Mouse (Mus musculus) lung, postnatal 36 days (tissue): ENCODE measurements around the gene Stx5a.

Experiments used
- DNase-seq: peaks from one replicate; pipeline ENCODE4 v3.0.0; 2022; ENCODE audit warnings: mixed read lengths

Gene Stx5a

DNA sequence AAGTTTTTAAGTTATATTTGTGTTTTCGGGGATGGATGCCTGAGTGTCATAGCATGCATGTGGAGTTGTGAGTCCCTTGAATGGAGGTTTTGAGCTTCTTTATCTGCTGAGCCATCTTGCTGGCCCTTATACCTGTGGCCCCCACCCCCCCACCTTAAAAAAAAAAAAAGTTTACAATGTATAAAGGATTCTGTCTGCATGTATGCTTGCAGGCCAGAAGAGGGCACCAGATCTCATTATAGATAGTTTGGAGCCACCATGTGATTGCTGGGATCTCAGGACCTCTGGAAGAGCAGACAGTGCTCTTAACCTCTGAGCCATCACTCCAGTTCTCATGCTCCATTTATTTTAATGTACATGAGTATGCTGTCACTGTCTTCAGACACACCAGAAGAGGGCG lies 6.2 kb downstream of the Stx5a start:
- no peak for DNase-seq

DNA sequence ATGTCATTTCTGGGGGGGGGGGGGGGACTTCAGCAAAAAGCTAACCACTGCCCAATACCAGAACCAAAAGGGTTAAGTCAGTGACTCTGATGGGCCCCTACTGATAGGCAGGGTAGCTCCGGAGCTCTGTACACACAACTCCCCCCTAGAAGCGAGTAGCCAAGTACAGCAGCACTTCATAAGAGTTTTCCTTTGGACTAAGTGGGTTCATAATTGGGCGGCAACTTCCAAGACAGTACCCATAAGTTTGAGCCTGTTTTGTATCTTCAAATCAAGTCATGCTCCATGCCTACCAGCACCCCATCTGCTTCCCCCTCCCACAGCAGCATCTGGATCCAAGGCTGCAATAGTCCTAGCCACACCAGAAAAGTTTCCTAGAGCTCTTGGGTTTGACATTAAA lies 14.4 kb downstream of the Stx5a start:
- DNase-seq = no peak

- DNase-seq = peak; percentile 93
Observed at GRCm38 (mm10) chr19:8756635-8757387, 15.6 kb downstream of the Stx5a start, which contains the start of gene Nxf1. Gene Nxf1, plus strand, starts transcription at chr19:8757073.

- no peak for DNase-seq
Observed at GRCm38 (mm10) chr19:8757471-8757998, 16.3 kb downstream of the Stx5a start.

- no peak for DNase-seq
Observed at GRCm38 (mm10) chr19:8758899-8759298, 17.7 kb downstream of the Stx5a start.

GRCm38 (mm10) chr19:8760757-8761156 lies 19.5 kb downstream of the Stx5a start:
- DNase-seq = peak; percentile 14

- no peak for DNase-seq
Observed at GRCm38 (mm10) chr19:8763276-8763675, 22.1 kb downstream of the Stx5a start.

DNA sequence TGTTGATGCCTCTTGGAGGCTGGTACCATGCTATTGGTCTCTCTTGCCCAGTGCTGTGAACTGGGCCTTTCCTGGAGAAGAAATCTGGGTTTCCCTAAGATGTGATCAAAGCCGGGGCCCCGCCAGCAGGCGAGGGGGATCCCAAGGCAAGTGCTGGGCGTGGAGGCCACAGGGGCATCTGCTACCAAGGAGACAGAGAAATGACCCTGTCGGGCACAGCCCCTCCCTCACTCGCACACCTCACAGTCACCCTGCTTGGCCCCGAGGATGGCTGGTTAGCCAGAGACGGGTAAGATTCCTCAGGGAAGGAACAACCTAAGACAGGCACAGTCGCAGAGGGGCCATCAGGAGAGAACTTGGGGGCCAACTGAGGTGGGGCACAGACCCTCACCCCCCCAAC lies 24.3 kb downstream of the Stx5a start:
- no peak for DNase-seq

GRCm38 (mm10) chr19:8770567-8771270 lies 29.5 kb downstream of the Stx5a start, which contains the start of gene Tmem223:
Gene Tmem223, plus strand, starts transcription at chr19:8770996.
- DNase-seq = peak; percentile 87

GRCm38 (mm10) chr19:8772996-8773395 lies 31.8 kb downstream of the Stx5a start:
- no peak for DNase-seq

GRCm38 (mm10) chr19:8773409-8773808 lies 32.2 kb downstream of the Stx5a start:
- DNase-seq = no peak

DNA sequence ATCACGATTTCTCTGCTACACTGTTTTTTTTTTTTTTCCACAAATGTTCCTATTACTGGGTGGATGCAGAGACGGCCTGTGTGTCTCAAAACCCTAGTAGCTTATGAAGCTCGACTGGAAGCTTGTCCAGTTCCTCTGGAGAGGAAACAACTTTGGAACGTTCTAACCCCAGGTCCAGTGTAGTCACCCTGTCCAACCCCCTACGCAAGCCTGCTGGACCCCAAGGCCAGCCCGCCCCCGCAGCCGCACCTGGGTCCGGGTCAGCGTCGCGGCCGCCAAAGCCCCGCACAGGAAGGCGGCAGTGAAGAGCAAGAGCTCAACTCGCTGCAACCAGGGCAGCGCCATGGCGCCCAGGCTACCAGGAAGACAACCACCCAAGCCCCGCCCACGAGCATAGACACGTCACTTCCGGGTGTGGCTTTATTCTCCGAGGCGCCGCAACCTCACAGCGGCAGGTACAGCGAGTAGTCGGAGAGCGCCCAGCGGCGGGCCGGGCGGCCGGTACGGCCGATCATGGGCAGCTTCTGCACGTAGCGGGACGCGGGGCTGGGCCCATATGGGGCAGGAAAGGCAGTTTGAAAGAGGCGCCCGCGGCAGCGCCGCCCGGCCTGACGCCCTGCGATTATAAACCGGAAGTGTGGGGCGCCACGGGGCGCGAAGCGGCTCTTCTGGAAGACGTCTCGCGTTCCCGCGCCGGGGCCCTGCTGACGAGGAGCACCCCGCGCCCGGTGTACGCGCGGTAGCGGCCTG lies 33.0 kb downstream of the Stx5a start, which contains the start of gene Tmem179b:
Gene Tmem179b (minus strand): TSS at position 382 of the 750 bp plus-strand sequence.
- DNase-seq = peak; percentile 97

- no peak for DNase-seq
Observed at GRCm38 (mm10) chr19:8774951-8775421, 33.8 kb downstream of the Stx5a start.

DNA sequence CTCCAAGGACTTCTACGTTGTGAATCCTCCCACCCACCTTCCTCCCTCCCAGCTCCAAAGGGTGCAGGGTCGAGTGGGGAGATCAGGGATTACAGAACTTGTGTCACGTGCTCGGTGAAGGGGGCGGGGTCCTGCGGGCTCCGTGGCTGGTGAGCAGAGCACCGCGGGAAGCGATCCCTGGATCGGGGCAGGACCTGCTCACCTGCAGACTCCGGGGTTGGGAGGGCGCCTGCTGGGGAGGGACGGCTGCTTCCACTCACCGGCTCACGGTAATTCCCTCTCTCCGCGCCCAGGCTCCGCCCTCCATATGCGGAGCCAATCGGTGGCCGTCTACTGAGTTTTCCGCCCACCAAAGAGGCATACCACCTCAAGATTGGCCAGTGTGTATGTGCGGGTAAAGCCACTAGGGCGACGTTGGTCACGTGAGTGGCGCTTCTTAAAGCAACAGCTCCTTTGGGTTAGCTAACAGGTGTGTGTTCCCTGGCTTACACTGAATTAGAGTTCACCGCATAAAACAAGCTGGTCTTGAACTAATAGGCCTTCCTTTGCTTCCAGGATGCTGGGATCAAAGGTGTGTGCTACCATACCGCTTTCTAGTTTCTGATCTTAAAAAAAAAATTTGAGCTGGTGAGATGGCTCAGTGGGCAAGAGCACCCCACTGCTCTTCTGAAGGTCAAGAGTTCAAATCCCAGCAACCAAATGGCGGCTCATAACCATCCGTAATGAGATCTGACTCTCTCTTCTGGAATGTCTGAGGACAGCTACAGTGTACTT lies 45.0 kb downstream of the Stx5a start, which contains the start of gene Taf6l:
Gene Taf6l (minus strand): TSS at position 410 of the 774 bp plus-strand sequence.
- peak; percentile 99 for DNase-seq

DNA sequence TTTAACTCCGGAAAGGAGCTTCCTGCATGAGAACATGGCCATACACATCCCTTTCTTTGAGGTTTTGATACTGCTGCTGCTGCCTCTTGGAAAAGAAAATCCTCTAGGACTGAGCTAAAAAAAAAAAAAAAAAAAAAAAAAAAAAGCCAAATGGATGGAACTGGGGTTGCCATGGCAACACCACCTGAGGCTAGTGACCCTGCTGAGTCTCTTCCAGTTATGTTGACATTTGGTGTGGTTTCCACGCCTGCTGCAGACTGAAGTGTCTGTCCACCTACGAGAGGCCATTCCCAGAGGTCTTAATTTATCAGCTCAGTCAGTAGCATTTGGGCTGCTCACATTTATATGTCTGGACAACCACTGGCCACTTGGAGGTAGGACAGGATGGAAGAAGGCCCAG lies 47.3 kb downstream of the Stx5a start:
- DNase-seq = no peak

DNA sequence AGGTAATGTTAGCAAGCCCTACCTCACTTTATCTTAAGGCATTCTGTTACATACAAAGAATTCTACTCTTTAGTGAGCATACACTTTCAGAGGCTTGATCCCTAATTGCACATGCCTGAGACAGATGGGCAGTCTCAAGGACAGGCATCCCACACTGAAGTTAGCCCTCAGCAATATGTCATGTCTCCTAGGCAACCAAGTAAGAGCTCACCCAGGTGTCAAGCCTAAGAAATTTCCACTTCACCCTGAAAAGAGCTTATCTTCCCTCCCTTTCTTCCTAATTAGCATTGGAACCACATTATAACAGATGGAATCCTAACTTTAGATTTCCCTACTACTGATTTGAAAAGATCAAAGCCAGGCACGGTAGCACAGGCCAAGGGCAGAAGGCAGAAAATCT lies 48.0 kb downstream of the Stx5a start:
- DNase-seq = no peak

GRCm38 (mm10) chr19:8790171-8790570 lies 49.0 kb downstream of the Stx5a start:
- no peak for DNase-seq

- peak; percentile 96 for DNase-seq
Observed at GRCm38 (mm10) chr19:8798264-8798946, 57.2 kb downstream of the Stx5a start, which contains the start of gene Polr2g. Gene Polr2g, minus strand, starts transcription at chr19:8798577.

DNA sequence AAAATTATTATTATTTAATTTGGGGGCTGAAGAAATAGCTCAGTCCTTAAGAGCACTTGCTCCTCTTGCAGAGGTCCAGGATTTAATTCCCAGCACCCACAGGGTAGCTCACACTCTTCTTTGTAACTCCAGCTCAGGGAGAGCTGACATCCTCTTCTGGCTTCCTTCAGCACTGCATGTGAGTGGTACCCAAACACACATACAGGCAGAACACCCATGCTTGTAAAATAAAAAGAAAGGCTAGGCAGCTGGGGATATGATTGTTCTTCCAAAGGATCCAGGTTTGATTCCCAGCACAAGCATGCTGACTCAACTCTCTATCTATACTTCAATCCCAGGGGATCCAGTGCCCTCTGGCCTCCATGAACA lies 57.7 kb downstream of the Stx5a start:
- no peak for DNase-seq

- peak; percentile 99 for DNase-seq
Observed at GRCm38 (mm10) chr19:8802130-8802821, 61.1 kb downstream of the Stx5a start, which contains the start of gene Zbtb3. Gene Zbtb3, plus strand, starts transcription at chr19:8802555.
